Mouse (Mus musculus) kidney, adult 18-20 months (tissue): ENCODE measurements around the gene Mcpt8.
"Not testable (repeated sequence)": the region's sequence is repeated elsewhere in the genome, so short reads cannot be mapped to it uniquely, and the experiment has no call there.

Experiments
- DNase-seq: peaks from one replicate; pipeline ENCODE4 v3.0.0; 2021

Mcpt8 gene

GRCm38 (mm10) chr14:56085167-56085566 lies at the start of gene Mcpt8:
Gene Mcpt8 (minus strand): TSS chr14:56085273.
- no peak for DNase-seq

DNA sequence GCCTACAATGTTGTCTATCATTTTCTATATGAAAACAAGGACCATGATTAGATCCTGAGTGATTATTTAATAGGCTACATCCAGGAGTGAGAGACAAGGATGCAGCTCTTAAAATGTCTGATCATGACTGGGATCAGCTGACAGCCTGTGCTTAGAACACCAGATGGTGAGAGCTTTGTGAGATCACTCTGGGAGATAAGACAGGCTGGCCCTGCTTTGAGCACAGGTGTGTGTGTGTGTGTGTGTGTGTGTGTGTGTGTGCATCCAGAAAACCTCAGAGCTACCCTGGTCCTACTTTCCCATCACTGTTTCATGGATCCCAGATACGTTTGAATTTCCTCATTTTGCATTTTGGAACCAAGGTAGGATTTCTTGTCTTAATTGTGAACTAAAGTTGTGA lies 48.6 kb upstream of the Mcpt8 start:
- not testable (repeated sequence) for DNase-seq

- not testable (repeated sequence) for DNase-seq
Measured at GRCm38 (mm10) chr14:56132508-56132907, 47.4 kb upstream of the Mcpt8 start, which contains the start of gene Gzmd. Gene Gzmd (minus strand): TSS chr14:56132608.

- no peak for DNase-seq
Measured at GRCm38 (mm10) chr14:56128341-56128740, 43.3 kb upstream of the Mcpt8 start.

- no peak for DNase-seq
Measured at GRCm38 (mm10) chr14:56123516-56123915, 38.4 kb upstream of the Mcpt8 start.

- no peak for DNase-seq
Measured at GRCm38 (mm10) chr14:56120525-56120924, 35.5 kb upstream of the Mcpt8 start, which contains the start of gene Gzme. Gene Gzme (minus strand): TSS chr14:56120625.

GRCm38 (mm10) chr14:56115531-56116310 lies 30.6 kb upstream of the Mcpt8 start:
- DNase-seq = not testable (repeated sequence)

DNA sequence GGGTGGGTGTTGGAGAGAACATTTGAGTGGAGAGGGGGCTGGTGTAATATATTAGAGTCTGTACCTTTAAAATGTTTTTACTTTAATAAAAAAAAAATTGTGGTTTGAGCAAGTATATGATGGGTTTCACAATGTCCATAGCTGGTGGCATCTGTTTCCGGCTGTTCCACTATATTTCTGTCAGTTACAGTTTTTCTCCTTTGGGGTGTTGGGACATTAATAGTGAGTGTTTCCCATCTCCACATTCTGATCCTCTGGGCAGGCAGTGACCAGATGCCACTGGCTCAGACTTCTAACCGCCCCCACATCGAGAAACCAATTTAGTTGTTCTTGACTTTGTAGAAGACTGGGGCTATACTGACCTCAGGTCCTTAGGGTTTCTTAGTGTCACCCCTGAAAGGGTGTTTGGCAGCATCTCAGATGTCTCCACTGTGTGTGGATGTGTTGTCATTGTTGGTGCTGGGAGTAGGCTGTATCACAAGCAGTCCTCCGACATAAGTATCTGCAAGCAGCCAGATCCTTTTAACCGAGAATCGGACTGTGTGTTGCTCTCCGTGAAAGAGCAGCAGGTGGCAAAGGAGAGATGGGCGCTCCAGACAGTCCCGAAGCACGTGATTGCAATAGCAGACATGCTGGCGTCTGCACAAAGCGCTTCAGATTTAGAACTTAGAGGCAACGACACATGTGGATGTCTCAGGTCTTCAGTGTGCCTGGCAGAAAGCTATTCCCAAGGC lies 20.5 kb upstream of the Mcpt8 start:
- DNase-seq = no peak

GRCm38 (mm10) chr14:56105016-56105415 lies 19.9 kb upstream of the Mcpt8 start:
- DNase-seq = no peak

DNA sequence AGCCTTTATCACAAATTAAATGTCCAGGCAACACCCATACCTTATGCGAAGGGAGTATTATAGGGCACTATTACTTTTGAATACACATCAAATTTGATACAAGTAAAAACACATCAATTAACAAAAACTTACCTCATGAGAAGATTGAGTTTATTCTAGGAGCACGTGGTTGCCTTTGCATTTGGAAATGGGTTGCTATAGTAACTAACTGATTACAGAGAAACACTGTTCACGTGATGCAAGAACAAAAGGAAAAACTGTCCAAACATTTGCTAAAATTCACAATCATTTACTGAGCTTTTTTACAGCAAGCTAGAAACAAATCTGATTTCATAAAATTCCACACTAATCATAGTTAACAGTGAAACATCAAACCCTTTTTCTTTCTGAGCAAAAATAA lies 18.4 kb upstream of the Mcpt8 start:
- DNase-seq = no peak

- no peak for DNase-seq
Measured at GRCm38 (mm10) chr14:56102386-56102785, 17.3 kb upstream of the Mcpt8 start, which contains the start of gene Ctsg. Gene Ctsg (minus strand): TSS chr14:56102574.

DNA sequence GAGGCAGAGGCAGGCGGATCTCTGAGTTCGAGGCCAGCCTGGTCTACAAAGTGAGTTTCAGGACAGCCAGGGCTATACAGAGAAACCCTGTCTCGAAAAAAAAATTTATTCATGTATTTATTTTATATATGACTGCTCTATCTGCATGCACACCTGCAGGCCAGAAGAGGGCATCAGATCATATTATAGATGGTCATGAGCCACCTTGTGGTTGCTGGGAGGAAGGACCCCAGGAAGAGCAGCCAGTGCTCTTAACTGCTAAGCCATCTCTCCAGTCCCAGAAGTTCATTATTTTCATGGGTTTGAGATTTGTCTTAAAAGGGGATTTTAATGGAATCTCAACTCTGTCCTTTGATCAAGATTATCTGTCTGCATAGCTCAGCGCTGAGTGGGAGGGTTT lies 13.9 kb upstream of the Mcpt8 start:
- no peak for DNase-seq

DNA sequence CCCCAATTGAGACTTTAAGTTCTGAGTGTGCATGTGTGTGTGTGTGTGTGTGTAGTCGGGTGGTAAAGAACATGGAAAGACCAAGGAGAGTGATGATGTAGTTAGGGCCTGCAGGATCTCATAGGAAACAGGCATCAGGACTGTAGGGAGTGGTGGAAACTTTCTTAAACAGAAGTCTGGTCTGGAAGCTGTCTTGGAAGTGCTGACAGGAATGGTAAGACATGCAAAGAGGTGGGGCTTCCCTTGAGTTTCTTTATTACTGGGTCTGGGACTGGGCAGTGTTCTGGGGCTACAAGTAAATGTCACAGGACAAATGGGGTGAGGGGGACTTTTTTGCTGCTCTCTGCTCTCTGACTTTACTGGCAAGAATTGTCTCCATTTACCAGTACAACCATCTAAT lies 12.5 kb upstream of the Mcpt8 start:
- no peak for DNase-seq

DNA sequence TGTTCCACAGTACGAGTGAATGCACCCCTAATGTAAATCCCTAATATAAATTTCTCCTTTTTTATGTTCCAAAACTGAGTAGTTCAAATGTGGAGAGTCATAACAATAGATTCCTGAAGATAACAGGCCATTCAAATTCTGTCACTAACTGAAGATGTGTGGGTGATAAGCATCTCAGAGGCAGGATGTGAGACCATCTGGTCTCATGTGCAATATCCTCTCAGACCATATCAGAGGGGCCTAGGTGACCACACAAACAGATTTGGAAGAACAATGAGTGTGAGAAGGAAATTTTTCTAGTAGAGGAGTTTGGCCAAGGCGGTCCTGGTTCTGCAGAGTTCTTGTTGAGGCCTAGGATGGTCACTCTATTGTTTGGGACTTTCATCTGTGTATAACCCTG lies 8.3 kb upstream of the Mcpt8 start:
- no peak for DNase-seq

DNA sequence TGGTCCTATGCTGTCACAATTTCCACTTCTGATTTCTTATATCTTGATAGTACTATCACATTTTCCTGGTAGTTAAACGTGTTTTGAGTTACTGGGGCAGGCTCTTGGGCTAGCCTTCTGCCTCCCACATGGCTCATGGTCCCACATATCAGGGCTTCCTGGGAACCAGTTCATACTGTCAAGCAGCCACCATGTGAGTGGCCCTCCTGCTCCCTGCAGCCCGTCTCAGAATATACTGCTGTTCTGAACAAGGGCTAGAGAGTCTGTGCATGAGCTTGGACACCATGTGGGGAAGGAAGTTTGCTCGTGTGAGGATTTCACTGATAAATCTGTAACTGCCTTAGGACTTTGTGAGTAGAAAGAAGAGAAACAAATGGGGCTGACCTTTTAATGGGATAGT lies 1.6 kb upstream of the Mcpt8 start:
- no peak for DNase-seq

DNA sequence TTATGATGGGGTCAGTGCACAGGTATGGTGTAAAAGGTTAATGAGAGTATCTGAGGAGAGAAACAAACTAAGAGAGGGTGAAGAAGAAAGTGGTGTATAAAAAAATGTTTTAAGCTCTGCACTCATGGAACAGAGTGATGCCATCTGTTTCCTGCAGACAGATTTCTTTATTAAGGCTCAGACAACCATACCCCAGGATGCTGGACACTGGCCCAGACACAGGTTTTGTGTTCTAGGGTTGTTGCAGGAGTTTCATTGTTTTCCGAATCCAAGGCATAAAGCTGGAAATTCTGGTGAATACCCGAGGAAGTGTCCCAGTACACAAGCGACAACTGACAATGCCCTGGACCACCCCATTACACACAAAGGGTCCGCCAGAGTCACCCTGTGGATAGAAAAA lies 3.1 kb downstream of the Mcpt8 start:
- no peak for DNase-seq

DNA sequence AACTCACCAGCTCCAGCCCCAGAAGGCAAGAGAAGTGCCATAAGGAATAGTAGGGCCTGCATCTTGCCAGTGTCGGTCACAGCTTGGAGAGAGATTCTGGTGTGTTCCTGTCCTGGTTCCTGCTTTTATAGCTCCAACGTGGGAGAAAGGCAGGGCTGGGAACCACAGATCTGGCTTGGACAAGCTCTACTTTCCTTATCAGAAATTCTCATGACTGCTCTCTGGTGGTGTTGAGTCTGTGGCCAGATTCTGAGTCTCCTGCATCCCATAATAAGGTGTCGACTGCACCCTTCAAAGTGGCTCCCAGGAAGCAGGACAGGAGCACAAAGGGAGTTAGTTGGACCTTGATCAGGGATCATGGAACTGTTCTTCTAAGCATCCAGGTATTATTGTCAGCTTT lies 22.9 kb downstream of the Mcpt8 start, which contains the start of gene Mcpt4:
Mcpt4 (minus strand) TSS at position 101 of the 400 bp plus-strand sequence.
- DNase-seq = not testable (repeated sequence)

DNA sequence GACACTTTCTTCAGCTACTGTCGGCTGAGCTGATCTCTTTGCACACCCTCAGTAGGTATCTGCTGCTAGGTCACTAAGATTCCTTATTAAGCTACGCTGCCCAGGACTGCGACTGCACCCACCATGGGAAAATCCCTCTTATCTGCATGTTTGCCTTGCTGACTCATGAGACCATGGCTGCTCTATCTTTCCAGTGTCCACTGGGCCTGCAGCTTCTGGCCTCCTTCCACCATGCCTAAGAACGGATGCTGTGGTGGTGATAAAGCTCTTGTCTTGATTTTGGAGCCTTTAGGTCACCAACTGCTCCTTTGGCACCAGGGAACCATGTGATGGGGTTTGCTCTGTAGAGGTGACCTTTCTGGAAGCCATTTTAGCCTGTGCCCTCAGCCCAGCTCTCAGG lies 27.4 kb downstream of the Mcpt8 start:
- no peak for DNase-seq

- DNase-seq = no peak
Measured at GRCm38 (mm10) chr14:56055408-56055807, 29.7 kb downstream of the Mcpt8 start.

DNA sequence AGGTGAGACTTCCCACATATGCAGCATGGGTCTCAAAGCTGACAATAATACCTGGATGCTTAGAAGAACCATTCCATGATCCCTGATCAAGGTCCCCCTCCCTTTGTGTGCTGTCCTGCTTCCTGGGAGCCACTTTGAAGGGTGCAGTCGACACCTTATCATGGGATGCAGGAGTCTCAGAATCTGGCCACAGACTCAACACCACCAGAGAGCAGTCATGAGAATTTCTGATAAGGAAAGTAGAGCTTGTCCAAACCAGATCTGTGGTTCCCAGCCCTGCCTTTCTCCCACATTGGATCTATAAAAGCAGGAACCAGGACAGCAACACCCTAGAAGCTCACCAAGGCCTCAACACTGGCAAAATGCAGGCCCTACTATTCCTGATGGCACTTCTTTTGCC lies 43.3 kb downstream of the Mcpt8 start, which contains the start of gene Mcpt2:
Mcpt2 (plus strand) TSS at position 250 of the 400 bp plus-strand sequence.
- DNase-seq = not testable (repeated sequence)

GRCm38 (mm10) chr14:56034433-56034832 lies 50.6 kb downstream of the Mcpt8 start:
- no peak for DNase-seq
